Mouse (Mus musculus) right cerebral cortex, adult 2 months (tissue): Measurements from ENCODE around the gene Gm20937.
"Not testable (repeated sequence)": the region's sequence is repeated elsewhere in the genome, so short reads cannot be mapped to it uniquely, and the experiment has no call there.

Experiments used
- DNase-seq, 2 experiments: peaks; one replicate each; pipeline ENCODE4 v3.0.0; 2021 to 2022; ENCODE audit warnings: low spot score in 2 of 2

The Gm20937 gene

GRCm38 (mm10) chrY:68294798-68295197, at the start of gene Gm20937:
Gene Gm20937 (minus strand): TSS chrY:68294898.
- DNase-seq, result not testable (repeated sequence)
